Mouse (Mus musculus) liver, postnatal 0 days (tissue): ENCODE measurements at regions not wholly inside any gene's neighbourhood (a gene's known extent, or its start where the extent isn't known, plus 50 kb on each side); places are given as distances from the start of the nearest gene placed in this dataset.

ENCODE experiments used
- CTCF ChIP-seq: sonication (generic); IDR thresholded peaks from 2 replicates; pipeline ENCODE4 v1.5.1; 2016; ENCODE audit warnings: antibody characterized with exemption, low read depth
- EP300 ChIP-seq: IDR thresholded peaks from 2 replicates; pipeline ENCODE4 v1.6.1; 2016; ENCODE audit warnings: antibody characterized with exemption, low read depth, mild to moderate bottlenecking

GRCm38 (mm10) chr3:136450361-136450895, 124.6 kb upstream of the Bank1 start:
- TF ChIP-seq CTCF (no peak), EP300 (no peak)
